Mouse (Mus musculus) thymus, postnatal 36 days (tissue): ENCODE data around the gene Atp8b2.

Source experiments
- DNase-seq, 2 experiments: peaks; one replicate each; pipeline ENCODE4 v3.0.0; 2022; ENCODE audit warnings: mixed read lengths in 2 of 2

The Atp8b2 gene

GRCm38 (mm10) chr3:89898011-89898410, 65.3 kb downstream of the Atp8b2 start:
- DNase-seq, result no peak

- DNase-seq, result no peak
Observed at GRCm38 (mm10) chr3:89897204-89897796, 66.0 kb downstream of the Atp8b2 start.

GRCm38 (mm10) chr3:89896571-89896970, 66.7 kb downstream of the Atp8b2 start:
- DNase-seq, result no peak

- DNase-seq, result no peak
Observed at GRCm38 (mm10) chr3:89892517-89893106, 70.7 kb downstream of the Atp8b2 start.

GRCm38 (mm10) chr3:89891696-89892095, 71.6 kb downstream of the Atp8b2 start:
- DNase-seq, result no peak

GRCm38 (mm10) chr3:89889841-89890430, 73.4 kb downstream of the Atp8b2 start:
- DNase-seq, result no peak
